Mouse (Mus musculus): Measurements from ENCODE around the gene Zfp771. TPM values are rescaled to one million over a fixed set of nuclear protein-coding genes. Genes with fewer than 3 reads are reported as not detected.

Zfp771 gene
- polyA plus RNA-seq, 1 experiment from 2014 or later: 63.2 TPM

DNA sequence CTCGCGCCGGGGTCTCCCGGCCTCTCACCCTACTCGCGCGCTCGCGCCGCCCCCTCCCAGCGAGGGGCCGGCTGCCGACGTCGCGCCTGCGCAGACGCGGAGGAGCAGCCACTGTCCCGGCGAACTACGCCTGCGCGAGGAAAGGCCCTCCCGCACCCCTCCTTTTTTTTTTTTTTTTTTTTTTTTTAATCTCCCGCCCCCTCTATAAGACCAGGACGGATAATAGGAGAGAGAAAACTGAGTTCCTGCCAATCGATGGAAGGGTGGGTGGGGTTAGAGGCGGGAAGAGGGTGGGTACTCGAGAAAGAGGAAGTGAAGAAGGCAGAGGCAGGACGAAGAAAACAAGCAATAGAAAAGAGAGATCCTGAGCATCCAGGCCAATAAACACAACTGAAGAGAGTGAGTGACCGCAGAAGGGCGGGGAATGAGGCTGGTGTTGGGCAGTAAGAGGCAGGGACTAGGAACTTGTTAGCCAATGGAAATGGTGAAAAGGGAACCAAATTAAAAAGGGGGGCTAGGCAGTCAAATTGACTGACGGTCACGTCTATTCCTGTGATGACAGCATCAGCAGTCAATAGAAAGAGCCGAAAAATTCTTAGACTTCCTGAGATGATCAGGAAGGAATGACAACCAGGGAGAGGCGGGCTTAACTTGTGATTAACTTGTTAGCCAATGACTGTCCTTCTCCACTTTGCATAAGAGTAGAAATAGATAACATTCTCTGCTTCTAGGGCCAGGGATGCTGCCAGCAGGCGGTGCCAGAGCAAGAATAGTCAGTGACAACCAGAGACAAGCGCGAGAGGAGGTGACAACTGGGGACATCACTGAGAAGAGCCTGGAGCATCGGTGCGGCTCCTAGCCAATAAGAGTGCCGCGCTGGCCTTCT is 35.3 kb upstream of the Zfp771 start, which contains the start of gene Mylpf:
Gene Mylpf (plus strand): TSS at position 338 of the 886 bp plus-strand sequence.
- Histone ChIP-seq H3K27ac (replicated peaks; ENCODE audit: low read depth, low read length) (peak within 1 kb of the TSS; percentile 71), H3K9ac (replicated peaks; ENCODE audit: low read length) (peak within 1 kb of the TSS; percentile 89), H3K27me3 (ENCODE audit: control insufficient read depth, insufficient read depth, low read length) (no peaks in the 10 kb centered on the region), H3K4me2 (ENCODE audit: low read depth, low read length) (peak within 1 kb of the TSS; percentile 89), H3K4me1 (ENCODE audit: control insufficient read depth, insufficient read depth, low read length) (no peaks in the 10 kb centered on the region; the same call in 1 of the 2 replicates), H3K4me3 (ENCODE audit: low read depth, low read length) (peak within 1 kb of the TSS; percentile 92), H3K36me3 (replicated peaks; ENCODE audit: control insufficient read depth, insufficient read depth, low read depth, low read length) (no peaks in the 10 kb centered on the region; the same call in 1 of the 2 replicates), H3K9me3 (replicated peaks; ENCODE audit: control insufficient read depth, low read length) (no peaks in the 10 kb centered on the region)
- under 1% methylated on average over 42 of the region's 44 CpGs for WGBS
- ATAC-seq (replicated peaks; ENCODE audit: insufficient number of reproducible peaks, low FRiP score, low TSS enrichment, low read depth) (peak; percentile 94), DNase-seq (ENCODE audit: low spot score) (peak; percentile 94)

DNA sequence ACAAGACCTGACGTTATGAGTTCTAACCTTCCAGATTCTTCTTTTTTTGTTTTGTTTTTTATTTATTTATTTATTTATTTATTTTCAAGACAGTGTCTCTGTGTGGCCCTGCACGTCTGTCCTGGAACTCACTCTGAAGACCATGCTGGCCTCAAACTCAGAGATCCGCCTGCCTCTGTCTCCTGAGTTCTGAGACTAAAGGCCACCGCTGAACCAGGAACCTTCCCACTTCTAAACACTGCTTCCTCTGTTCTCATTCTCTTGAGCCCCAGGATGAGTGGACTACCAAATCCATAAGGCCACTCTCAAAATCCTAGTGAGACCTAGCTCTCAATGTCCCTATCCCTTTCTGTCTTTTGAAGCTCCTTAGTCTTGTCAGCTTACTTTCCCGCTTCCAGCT is 34.2 kb upstream of the Zfp771 start:
- no peak for ATAC-seq (replicated peaks; ENCODE audit: insufficient number of reproducible peaks, low FRiP score, low TSS enrichment, low read depth)
- no peaks in the 10 kb centered on the region; the same call in 1 of the 2 replicates for H3K27me3 ChIP-seq (ENCODE audit: control insufficient read depth, insufficient read depth, low read length)
- no peaks in the 10 kb centered on the region; the same call in 1 of the 2 replicates for H3K36me3 ChIP-seq (replicated peaks; ENCODE audit: control insufficient read depth, insufficient read depth, low read depth, low read length)
- no peaks in the 10 kb centered on the region for H3K9me3 ChIP-seq (replicated peaks; ENCODE audit: control insufficient read depth, low read length)
- no peak overlapping the region for H3K4me2 ChIP-seq (ENCODE audit: low read depth, low read length)
- no peak overlapping the region for H3K4me3 ChIP-seq (ENCODE audit: low read depth, low read length)
- no peak overlapping the region; the same call in 1 of the 2 replicates for H3K9ac ChIP-seq (replicated peaks; ENCODE audit: low read length)
- H3K4me1 ChIP-seq (ENCODE audit: control insufficient read depth, insufficient read depth, low read length): no peaks in the 10 kb centered on the region; the same call in 1 of the 2 replicates
- no peak for DNase-seq (ENCODE audit: low spot score)
- no peak overlapping the region for H3K27ac ChIP-seq (replicated peaks; ENCODE audit: low read depth, low read length)
- 86% methylated on average over 5 of the region's 5 CpGs for WGBS

DNA sequence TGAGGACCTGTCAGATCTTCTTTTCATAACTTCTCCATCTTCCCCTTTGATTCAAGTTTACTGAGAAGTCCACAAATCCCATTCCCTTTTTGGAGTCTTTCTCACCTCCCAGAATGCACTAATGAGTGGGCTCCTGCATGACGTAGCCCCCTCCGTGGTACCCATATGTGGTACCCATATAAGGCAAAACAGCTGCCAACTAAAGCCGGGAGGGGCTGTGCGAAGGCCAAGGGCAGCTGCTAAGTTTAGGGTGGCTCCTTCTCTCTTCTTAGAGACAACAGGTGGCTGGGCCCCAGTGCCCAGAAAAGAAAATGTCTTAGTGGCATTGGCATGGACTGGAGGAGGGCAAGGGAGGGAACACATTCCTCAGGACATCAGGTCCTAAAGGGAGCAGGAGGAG is 33.8 kb upstream of the Zfp771 start:
- H3K9me3 ChIP-seq (replicated peaks; ENCODE audit: control insufficient read depth, low read length): no peaks in the 10 kb centered on the region
- ATAC-seq (replicated peaks; ENCODE audit: insufficient number of reproducible peaks, low FRiP score, low TSS enrichment, low read depth) (no peak), DNase-seq (ENCODE audit: low spot score) (no peak)
- no peaks in the 10 kb centered on the region; the same call in 1 of the 2 replicates for H3K36me3 ChIP-seq (replicated peaks; ENCODE audit: control insufficient read depth, insufficient read depth, low read depth, low read length)
- WGBS: 92% methylated on average over 4 of the region's 4 CpGs
- no peak overlapping the region for H3K9ac ChIP-seq (replicated peaks; ENCODE audit: low read length)
- H3K4me3 ChIP-seq (ENCODE audit: low read depth, low read length): no peak overlapping the region
- H3K4me1 ChIP-seq (ENCODE audit: control insufficient read depth, insufficient read depth, low read length): no peaks in the 10 kb centered on the region; the same call in 1 of the 2 replicates
- H3K27me3 ChIP-seq (ENCODE audit: control insufficient read depth, insufficient read depth, low read length): peaks cover 2% of the 10 kb centered on the region; the same call in 1 of the 2 replicates
- H3K27ac ChIP-seq (replicated peaks; ENCODE audit: low read depth, low read length): no peak overlapping the region
- no peak overlapping the region for H3K4me2 ChIP-seq (ENCODE audit: low read depth, low read length)

DNA sequence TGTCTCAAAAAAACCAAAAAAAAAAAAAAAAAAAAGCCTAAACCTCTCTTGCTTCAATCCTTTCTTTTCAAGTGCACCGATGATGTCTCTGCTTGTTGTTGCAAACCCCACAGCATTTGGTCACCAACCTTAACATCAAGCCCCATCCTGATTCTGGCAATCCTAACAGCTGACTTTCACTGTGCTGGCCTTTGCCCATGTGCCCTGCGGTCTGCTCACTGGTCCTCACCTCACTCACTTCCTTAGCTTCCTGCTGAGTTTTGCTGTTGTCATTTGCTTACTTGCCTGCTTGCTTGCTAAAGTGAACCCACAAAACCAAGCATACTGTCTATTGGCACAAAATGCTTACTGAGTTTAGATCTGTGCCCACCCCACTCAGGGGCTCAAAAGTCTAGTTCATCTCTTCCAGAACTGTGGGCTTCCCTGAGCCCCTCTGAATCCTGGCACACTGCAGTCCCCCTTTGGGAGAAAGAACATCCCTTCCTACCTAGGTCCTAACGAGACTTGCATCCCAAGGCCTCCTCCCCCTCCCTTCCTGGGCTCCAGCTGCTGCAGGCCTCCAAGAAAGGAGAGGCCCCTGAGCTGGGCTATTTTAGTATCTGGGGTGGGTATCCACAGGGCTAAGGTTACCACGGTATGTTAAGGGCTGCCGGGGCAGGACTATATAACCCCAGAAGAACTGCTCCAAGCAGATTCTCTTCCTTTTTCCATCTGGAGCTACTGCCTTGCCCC is 32.9 kb upstream of the Zfp771 start:
- H3K9me3 ChIP-seq (replicated peaks; ENCODE audit: control insufficient read depth, low read length): no peaks in the 10 kb centered on the region
- no peak for DNase-seq (ENCODE audit: low spot score)
- H3K27ac ChIP-seq (replicated peaks; ENCODE audit: low read depth, low read length): no peak overlapping the region
- peaks cover 2% of the 10 kb centered on the region; the same call in 1 of the 2 replicates for H3K27me3 ChIP-seq (ENCODE audit: control insufficient read depth, insufficient read depth, low read length)
- WGBS: 70% methylated on average over 5 of the region's 5 CpGs
- no peak overlapping the region for H3K9ac ChIP-seq (replicated peaks; ENCODE audit: low read length)
- no peak for ATAC-seq (replicated peaks; ENCODE audit: insufficient number of reproducible peaks, low FRiP score, low TSS enrichment, low read depth)
- no peaks in the 10 kb centered on the region for H3K36me3 ChIP-seq (replicated peaks; ENCODE audit: control insufficient read depth, insufficient read depth, low read depth, low read length)
- no peak overlapping the region for H3K4me3 ChIP-seq (ENCODE audit: low read depth, low read length)
- no peaks in the 10 kb centered on the region; the same call in none of the 2 replicates for H3K4me1 ChIP-seq (ENCODE audit: control insufficient read depth, insufficient read depth, low read length)
- no peak overlapping the region for H3K4me2 ChIP-seq (ENCODE audit: low read depth, low read length)

DNA sequence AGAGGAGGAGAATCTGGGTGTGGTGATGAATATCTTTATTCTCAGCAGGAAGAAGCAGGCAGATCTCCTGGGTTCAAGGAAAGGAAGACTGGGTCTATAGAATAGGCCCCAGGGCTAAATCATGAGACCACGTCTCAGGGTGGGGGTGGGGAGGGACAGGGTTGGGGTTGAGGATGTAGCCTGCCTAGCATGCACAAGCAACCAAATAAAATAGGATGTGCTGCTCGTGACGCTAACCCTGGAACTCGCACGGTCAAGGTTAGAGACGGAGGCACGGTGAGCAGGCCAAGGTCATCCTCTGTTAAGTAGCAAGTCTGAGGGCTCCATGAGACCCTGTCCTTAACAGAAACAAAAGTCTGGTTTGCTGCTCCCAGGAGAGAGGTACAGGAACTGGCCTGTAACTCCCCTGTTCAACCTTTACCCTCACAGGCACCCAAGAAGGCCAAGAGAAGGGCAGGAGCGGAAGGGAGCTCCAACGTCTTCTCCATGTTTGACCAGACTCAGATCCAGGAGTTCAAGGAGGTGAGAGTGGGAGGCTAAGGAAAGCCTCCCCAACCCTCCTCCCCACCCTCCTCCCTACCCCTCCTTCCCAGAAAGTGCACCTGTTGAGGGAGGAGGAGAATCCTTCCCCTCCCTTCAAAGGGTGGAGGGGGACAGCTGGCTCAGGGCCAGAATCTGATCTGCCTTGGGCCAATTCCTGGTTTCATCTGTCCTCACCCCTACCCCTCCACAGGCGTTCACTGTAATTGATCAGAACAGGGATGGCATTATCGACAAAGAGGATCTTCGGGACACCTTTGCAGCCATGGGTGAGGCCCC is 31.4 kb upstream of the Zfp771 start:
- ATAC-seq (replicated peaks; ENCODE audit: insufficient number of reproducible peaks, low FRiP score, low TSS enrichment, low read depth) (no peak), DNase-seq (ENCODE audit: low spot score) (no peak)
- peaks cover 2% of the 10 kb centered on the region; the same call in 1 of the 2 replicates for H3K27me3 ChIP-seq (ENCODE audit: control insufficient read depth, insufficient read depth, low read length)
- H3K9ac ChIP-seq (replicated peaks; ENCODE audit: low read length): no peak overlapping the region
- H3K9me3 ChIP-seq (replicated peaks; ENCODE audit: control insufficient read depth, low read length): no peaks in the 10 kb centered on the region
- no peaks in the 10 kb centered on the region for H3K36me3 ChIP-seq (replicated peaks; ENCODE audit: control insufficient read depth, insufficient read depth, low read depth, low read length)
- no peak overlapping the region for H3K27ac ChIP-seq (replicated peaks; ENCODE audit: low read depth, low read length)
- H3K4me1 ChIP-seq (ENCODE audit: control insufficient read depth, insufficient read depth, low read length): no peaks in the 10 kb centered on the region; the same call in 1 of the 2 replicates
- H3K4me3 ChIP-seq (ENCODE audit: low read depth, low read length): no peak overlapping the region
- 92% methylated on average over 12 of the region's 12 CpGs for WGBS
- H3K4me2 ChIP-seq (ENCODE audit: low read depth, low read length): no peak overlapping the region

DNA sequence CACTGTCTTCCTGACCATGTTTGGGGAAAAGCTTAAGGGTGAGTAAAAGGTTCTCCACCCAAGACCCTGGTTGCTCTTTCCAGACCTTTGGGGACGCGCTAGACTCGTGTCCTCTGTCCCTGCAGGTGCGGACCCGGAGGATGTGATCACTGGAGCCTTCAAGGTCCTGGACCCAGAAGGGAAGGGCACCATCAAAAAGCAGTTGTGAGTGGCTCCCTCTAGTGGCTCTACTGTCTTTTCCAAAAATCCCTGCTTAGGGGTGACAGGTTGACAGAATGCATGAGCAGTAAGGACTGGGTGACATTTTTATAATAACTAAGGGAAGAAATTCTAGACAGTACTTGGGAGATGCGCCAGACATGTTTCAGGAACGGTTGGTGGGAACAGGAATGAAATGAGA is 30.6 kb upstream of the Zfp771 start:
- Histone ChIP-seq H3K4me2 (ENCODE audit: low read depth, low read length) (no peak overlapping the region), H3K4me1 (ENCODE audit: control insufficient read depth, insufficient read depth, low read length) (no peaks in the 10 kb centered on the region; the same call in 1 of the 2 replicates), H3K4me3 (ENCODE audit: low read depth, low read length) (no peak overlapping the region), H3K36me3 (replicated peaks; ENCODE audit: control insufficient read depth, insufficient read depth, low read depth, low read length) (no peaks in the 10 kb centered on the region), H3K9ac (replicated peaks; ENCODE audit: low read length) (no peak overlapping the region), H3K27ac (replicated peaks; ENCODE audit: low read depth, low read length) (no peak overlapping the region), H3K9me3 (replicated peaks; ENCODE audit: control insufficient read depth, low read length) (no peaks in the 10 kb centered on the region), H3K27me3 (ENCODE audit: control insufficient read depth, insufficient read depth, low read length) (peaks cover 2% of the 10 kb centered on the region; the same call in 1 of the 2 replicates)
- ATAC-seq (replicated peaks; ENCODE audit: insufficient number of reproducible peaks, low FRiP score, low TSS enrichment, low read depth) (no peak), DNase-seq (ENCODE audit: low spot score) (peak; percentile 66)
- 30% methylated on average over 7 of the region's 7 CpGs for WGBS

DNA sequence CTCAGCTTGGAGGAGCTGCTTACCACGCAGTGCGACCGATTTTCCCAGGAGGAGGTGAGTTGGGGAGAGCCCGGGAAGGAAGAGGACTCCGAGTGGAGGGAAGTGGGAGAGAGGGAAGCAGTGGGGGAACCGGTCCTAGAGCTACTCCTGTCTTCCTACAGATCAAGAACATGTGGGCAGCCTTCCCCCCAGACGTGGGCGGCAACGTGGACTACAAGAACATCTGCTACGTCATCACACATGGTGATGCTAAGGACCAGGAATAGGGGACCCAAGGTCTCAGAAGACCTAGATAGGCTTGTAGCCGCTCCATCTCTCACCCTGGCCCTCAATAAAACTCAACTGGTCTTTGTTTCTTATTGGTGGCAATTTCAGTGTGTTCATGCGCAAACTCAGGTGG is 30.1 kb upstream of the Zfp771 start:
- Histone ChIP-seq H3K4me3 (ENCODE audit: low read depth, low read length) (no peak overlapping the region), H3K9me3 (replicated peaks; ENCODE audit: control insufficient read depth, low read length) (no peaks in the 10 kb centered on the region), H3K36me3 (replicated peaks; ENCODE audit: control insufficient read depth, insufficient read depth, low read depth, low read length) (no peaks in the 10 kb centered on the region), H3K4me1 (ENCODE audit: control insufficient read depth, insufficient read depth, low read length) (no peaks in the 10 kb centered on the region; the same call in 1 of the 2 replicates), H3K9ac (replicated peaks; ENCODE audit: low read length) (no peak overlapping the region), H3K27me3 (ENCODE audit: control insufficient read depth, insufficient read depth, low read length) (peaks cover 2% of the 10 kb centered on the region; the same call in 1 of the 2 replicates), H3K4me2 (ENCODE audit: low read depth, low read length) (no peak overlapping the region), H3K27ac (replicated peaks; ENCODE audit: low read depth, low read length) (no peak overlapping the region)
- ATAC-seq (replicated peaks; ENCODE audit: insufficient number of reproducible peaks, low FRiP score, low TSS enrichment, low read depth) (no peak), DNase-seq (ENCODE audit: low spot score) (no peak)
- WGBS: 52% methylated on average over 12 of the region's 12 CpGs
